Mouse (Mus musculus) heart, adult 18-20 months (tissue): ENCODE measurements around the gene D17Wsu92e. TPM values are rescaled to one million over a fixed set of nuclear protein-coding genes. Genes with fewer than 3 reads are reported as not detected.
A peak's percentile ranks its signal among the peaks of the same experiment; 100 is the strongest.

Source experiments
- DNase-seq, 2 experiments: peaks; one replicate each; pipeline ENCODE4 v3.0.0; 2021 to 2022; ENCODE audit warnings: mixed read lengths in 1 of 2
- total RNA-seq, 2 experiments: library from RNA; stranded (reverse); gene quantifications; 2 replicates each; pipeline ENCODE4 v1.2.3; 2021

Gene D17Wsu92e
- total RNA-seq, 2 experiments from 2014 or later: 138 to 145 TPM

DNA sequence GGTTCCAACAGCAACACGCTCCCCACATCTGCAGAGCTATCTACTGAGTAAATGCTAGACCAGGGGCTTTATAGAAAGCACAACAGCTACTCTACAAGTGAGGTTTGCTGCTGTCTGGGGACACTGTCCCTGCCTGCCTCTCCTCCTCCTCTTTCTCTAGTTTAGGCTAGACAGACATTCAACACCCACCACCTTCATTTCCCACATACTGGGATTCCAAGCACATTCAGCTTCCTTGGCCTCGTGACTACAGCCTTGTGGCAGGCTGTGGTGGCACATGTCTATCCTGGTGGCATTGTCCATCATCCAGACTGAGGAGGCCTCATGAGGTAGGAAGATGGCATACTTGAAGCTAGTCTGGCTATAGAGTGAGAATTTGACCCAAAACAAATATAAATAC lies 29.5 kb downstream of the D17Wsu92e start:
- no peak for DNase-seq

DNA sequence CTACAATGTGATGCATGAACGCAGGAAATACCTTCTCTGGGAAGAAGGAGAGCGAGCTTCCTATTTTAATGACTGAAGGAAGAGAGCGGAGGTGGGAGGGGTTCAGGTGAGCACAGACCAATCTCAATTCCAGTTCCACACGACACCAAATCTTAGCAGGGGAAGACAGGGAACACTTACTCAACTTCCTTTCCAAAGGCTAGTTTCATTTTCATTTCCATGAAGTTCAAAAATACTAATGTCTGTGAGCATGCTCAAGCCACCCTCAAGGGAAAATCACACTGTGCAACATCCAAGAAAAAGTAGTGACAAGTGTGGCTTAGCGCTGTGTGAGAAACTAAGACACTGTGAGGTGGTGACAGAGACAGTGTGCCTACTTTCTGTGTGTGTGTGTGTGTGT lies 30.4 kb downstream of the D17Wsu92e start:
- DNase-seq: peak in 1 of 2 experiments; percentile 16

DNA sequence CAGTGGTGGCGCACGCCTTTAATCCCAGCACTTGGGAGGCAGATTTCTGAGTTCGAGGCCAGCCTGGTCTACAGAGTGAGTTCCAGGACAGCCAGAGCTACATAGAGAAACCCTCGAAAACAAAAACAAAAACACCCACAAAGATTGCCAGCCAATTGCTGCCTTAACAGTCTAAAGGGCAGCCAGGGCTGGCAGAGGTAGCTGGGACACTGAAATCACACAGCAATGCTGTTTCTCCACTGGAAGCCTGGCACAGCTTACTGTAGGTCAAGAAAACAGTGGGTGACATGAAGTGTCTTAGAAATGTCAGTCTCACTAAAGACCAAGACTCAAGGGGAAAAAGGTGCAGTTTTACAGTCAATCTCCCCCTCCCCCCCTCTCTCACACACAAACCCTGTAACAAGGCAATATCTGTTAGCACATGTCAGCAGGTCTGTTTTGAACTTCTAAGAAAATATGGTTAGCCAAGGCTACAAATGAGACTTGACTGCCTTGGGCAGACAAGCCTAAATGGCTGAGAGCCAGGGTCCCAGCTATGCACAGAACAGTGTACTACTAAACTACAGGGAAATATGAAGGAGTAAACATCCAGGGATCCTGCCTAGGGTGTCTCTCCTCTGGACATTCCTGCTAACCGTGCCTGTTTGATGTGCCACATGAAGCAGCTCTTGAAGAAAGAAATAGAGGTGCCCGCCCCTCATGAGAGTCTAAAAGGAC lies 31.8 kb downstream of the D17Wsu92e start:
- DNase-seq: no peak

DNA sequence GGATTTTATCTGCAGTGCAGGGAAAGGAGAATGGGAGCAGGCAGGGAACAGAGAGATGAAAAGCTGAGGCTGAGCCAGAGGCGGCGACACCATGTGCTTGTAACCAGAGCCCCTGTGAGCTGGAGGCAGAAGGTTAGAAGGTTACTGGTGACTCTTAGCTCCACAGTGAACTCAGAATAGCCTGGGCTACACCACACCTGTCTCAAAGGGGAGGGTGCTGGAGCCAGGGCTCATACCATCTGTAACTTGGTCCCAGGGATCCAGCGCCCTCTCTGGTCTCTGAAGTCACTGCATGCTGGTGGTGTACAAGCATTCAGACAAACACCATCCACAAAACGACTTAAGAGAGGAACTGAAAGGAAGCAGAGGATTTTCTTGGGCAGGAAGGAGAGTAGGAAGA lies 36.9 kb downstream of the D17Wsu92e start:
- no peak for DNase-seq

DNA sequence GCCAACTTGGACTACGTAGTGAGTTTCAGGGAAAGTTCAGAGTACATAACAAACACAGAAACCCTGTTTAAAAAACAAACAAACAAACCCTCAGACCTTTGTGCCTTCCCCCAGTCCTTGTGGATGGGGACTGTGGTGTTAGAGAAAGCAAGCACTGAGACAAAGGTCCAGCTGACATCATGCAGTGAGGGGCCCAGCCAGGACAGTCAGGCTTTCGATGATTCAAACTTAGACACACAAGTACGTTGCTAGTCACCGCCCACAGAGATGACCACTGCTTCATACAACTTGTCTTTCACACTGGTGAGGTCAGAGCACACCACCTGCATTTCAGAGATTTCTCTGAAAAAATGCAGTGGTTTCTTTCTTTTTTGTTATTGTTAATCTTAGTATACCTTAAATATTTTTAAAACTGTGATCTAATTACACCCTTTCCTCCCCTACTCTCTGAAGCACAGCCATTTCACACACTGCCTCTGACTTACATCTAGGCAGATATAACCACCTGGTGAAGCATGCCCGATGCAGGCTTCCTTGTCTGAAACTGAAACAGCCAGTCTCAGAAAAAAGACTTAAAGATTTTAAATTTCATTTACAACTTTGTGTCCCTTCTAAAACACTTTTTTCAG lies 39.3 kb downstream of the D17Wsu92e start:
- no peak for DNase-seq

DNA sequence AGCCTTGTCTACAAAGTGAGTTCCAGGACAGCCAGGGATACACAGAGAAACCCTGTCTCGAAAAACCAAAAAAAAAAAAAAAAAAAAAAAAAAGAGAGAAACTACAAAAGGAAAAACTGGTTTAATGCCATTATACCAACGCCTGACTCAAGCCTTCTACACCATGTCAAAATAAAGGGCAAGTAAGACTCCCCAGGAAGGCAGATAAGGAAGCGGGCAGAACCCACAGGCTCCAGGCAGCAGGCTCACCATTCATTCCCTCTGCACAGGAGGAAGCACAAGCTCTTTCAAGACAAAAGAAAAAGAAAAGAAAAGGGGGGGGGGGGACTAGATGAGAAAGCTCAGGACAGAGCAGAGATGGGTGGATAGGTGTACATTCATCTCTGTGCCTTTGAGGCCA lies 40.7 kb downstream of the D17Wsu92e start:
- no peak for DNase-seq

DNA sequence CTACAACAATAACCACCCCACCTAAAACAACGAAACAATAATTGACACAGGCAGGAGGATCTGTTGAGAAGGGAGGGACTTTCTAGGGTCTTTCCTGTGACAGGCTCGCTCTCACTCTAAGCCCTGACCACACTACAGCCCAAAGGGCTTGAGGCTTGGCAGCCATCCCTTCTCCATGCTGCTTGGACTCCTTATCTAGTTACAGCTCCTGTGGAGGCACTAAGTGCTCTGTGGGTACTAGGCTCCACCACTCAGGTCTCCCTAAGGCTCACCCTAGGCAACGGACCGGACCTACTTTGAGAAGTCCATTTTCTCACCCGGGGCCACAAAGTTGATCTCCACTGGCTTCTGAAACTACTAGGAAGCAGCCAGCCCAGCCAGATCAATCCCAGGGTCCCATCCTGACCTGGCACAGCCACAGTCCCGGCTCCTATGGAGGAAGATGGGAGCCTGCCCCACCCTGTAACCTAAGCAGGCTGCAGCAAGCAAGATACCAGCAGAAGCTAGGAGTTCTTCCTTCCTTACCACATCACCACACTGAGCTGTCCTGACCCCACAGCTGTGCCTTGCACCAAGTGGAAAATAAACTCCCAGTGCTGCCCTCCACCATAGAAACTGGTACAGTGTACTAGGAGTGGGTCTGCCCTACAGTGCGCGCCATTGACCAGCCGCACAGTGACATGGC lies 41.6 kb downstream of the D17Wsu92e start:
- DNase-seq: no peak

DNA sequence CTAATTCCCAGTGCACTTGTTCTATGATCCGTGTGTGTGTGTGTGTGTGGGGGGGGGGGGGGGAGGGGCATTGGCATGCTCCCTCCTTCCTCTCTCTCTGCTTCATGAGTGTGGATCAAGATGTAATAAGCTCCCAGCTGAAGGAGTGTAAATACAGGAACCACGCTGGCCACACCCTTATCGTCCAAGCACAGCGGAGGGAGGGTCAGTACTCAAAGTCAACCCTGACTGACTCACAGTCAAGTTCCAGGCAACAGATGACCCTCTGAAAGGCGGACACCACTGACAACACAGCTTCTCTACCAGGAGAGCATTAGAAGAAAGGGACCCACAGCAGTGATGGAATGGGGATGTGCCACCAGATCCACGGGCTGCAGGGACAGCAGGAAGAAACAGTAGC lies 42.6 kb downstream of the D17Wsu92e start:
- DNase-seq: no peak

DNA sequence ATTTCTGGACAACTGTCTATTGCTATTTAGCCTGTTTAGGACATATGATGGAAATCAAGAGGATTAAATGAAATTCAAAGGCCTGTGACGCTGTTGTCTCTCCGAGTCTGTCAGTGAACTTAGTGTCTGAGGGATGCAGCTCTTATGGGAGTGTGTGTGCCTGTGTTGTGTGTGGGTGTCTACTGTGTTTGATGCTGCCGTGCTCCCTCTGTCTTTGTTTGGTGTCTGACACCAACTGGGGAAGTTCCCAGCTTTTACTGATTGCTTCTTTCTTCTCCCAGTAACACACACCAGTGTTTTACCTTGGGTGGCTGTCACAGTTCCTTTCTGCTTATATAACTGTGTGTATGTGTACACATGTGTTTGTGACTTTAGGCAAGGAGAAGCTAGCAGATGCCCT lies 46.2 kb downstream of the D17Wsu92e start:
- no peak for DNase-seq

DNA sequence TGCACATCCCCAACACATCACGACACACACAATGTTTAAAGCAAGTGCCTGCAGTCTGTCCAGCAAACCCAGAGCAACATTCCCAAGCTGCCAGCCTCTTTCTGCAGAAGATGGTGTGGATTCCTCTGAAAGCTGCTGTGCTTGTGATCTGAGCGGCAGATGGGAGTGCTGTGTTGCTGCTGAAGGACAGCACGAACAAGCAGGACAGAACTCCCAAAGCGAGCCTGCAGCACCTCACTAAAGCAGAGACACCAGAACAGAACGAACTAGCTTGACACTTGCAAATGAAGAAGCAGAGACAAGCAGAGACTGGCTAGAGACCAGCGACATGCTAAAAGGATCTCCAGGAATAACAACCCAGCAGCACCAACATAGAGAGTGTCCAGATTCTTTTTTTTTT lies 48.8 kb downstream of the D17Wsu92e start:
- no peak for DNase-seq

DNA sequence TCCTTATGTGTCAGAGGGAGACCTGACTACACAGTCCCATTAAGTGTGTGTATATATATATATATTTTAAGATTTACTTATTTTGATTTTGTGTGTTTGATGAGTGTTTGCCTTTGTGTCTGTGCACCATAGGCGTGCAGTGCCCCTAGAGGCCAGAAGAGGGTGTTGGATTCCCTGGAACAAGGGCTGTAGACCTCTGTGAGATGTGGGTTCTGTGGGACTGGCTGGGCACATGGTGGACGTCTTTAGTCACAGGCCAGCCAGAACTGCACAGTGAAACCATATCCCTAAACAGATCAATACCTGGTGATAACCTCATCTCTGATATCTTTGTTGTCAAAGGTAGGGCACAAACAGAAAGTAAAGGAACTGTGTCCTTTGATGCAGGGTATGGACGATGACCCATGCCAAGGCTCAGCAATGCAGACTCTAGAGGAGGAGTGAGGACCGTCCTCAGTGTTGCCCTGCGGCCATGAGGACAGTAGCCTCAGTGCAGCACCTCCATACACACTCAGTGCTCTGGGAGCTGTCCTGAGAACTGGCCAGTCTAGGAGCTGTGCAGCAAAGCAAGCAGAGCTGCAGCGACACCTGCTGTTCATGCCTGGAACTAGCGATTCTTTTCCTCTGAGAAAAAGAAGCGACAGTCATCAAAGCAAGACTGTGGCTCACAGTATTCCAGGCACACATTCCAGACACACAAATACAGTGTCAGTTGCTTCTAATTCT lies 51.5 kb downstream of the D17Wsu92e start:
- DNase-seq: peak; percentile 30 to 79

DNA sequence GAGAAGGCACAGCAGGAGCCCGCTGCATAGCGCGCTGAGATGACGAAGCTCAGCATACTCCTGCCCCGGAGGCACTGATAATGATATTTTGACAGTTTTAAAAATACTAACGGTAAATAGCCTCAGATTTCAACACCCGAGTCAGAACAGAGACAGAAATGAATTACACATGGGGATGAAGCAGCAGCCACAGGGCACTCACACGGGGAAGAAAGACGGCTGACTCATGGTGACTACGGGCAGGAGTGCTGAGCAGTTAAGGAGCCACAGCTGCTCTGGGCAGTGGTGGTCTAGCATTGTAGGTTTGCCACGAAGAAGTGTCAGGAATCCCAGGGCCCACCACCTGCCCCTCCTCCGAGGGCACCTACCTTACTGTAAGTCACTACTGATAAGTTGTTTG lies 52.9 kb downstream of the D17Wsu92e start:
- no peak for DNase-seq

DNA sequence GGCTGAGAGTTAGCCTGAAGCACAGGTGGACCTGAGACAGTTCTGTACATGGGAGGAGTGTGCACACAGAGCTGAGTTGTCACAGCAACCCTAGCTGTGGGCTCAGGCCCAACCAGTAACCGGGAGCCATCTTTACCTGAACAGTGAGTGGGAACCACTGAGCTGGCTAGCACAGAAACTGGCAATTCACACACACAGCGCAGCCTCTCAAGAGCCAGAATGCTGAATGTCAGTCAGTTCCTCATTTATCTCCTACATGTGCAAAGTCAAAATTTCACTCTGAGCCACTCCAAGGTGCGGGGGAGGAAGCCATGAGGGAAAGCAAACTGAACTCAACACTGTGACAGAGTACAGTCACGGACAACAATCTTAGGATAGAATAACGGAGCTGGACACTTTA lies 53.3 kb downstream of the D17Wsu92e start:
- DNase-seq: no peak

DNA sequence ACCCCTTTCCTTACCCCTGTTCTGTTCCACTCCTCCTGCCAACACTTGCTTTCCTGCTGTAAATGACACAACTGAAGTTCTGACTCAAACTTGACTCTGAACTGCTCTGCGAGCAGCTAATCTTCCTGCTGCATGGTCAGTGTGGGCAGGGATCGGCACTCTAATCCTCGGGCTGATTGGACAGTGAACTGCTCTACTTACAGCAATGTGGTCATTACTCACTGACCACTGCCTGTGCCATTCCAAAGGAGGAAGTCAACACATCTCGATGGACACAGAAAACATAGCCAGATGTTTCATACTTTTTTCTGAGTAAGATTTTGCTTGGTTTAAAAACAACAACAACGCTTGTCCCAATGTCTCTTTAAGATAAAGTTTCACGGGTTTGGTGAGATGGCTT lies 55.4 kb downstream of the D17Wsu92e start:
- no peak for DNase-seq

DNA sequence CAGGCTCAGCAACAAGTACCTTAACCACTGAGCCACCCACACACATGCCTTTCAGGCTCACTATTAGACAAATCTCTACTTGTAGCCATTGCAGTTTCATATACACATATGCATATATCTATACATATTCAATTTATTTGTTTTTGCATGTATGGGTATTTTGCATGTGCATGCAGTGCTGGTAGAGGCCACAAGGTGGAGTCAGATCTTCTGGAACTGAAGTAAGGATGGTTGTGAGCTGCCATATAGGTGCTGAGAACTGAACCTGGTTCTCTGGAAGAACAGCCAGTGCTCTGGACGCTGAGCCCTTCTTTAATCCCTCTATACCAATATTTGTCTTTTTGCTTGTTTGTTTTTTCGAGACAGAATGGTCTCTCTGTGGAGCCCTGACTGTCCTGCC lies 56.0 kb downstream of the D17Wsu92e start:
- no peak for DNase-seq

DNA sequence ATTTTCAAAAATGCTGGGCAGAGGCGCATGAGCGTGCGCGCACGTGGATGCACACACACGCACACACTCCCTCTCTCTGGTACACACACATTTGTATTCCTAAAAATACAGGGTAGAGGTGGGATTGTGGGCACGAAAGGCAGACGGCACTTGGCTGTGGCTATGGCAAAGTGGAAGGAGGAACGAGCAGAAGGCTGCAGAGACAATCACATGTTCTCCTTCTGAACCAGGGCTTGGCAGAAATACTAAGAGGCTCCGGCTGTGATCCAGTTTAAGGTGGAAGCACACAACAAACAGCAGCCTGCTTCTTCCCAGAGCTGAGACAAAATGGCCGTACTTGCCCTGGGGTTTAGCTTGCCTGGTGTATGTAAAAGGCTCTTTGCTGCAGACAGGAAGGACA lies 57.6 kb downstream of the D17Wsu92e start:
- DNase-seq: peak in 1 of 2 experiments; percentile 20

DNA sequence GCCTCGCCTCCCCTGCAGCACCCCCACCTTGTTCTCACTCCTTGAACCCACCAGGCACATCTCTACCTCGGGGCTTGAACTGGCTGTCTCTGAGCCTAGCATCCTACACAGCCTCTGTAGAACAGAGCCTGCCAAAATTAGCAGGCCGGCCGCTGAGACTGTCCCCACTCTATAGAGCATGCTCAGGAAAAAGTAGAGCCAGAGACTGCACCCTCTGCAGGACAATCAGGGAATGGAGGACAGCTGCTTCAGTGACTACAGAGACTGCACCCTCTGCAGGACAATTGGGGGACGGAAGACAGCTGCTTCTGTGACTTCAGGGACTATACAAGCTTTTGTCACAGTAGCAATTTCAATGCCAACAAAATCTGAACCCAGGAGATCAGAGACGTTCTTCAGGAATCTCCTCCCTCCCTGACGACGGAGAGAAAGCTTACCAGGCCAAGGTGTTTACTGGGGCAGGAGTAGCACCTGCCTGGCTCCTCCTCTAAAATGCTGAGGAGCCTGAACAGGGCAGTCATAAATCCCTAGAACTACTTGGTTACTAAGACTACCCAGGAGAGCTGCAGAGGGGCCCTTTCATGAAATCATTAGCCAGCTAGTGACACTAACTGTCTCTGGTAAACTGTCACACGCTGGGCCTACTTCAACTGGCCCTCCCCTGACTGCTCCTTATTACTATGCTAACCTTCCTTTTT lies 58.7 kb downstream of the D17Wsu92e start:
- peak; percentile 71 to 79 for DNase-seq

DNA sequence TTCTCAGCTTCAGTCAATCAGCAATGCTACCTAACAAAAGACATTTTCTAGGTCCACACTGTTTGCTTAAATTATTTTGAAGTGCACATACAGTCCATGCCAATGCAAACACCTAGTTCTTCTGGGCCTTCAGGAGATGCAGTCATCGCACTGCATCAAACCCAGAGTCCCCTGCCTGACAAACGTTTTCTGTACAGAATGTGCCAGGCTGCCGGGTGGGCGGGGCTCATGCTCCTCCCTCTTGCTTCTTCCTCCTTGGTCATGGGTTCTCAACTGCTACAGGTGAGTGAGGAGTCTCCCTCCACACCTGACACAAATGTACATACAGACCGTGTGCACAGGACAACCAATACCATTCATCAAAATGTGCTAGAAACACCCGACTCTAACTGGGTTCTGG lies 60.3 kb downstream of the D17Wsu92e start:
- DNase-seq: no peak

DNA sequence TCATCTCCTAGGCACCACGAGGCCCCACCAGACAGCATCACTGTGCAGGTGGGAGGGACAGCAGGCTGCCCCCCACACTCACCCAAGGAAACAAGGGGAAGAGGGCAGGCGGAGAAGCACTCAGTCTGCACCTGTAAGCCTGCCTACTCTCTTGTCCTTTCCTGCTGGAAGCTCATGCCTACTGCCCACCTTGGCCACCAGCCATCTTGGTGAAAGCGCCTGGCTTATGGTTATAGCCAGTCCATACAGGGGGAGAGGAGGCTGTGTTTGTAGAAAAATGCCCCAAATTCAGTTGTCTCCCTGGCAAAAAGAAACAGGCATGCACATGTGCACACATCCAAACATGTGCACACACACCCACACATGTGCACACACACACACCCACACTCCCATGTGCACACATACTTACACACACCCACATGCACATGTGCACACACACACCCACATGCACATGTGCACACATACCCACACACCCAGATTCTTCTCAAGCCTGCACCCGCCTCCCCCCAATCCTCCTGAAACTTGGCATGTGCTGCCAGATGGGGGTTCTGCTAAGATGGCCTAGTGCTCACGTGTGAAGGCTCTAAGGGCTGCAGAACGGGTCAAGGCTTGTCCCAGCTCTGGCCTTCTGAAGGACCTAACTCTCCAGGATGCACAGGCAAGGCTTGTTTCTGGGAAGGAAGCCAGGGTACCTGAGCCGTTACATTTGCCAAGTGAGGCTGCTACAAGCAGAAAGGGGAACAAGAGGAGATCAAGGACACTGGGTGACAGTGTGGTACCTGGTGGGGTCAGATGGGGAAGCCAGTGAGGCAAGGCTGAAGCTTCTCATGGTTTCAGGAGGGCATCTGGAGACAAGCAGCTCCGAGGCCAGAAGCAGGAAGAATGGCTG lies 68.9 kb downstream of the D17Wsu92e start:
- DNase-seq: no peak

DNA sequence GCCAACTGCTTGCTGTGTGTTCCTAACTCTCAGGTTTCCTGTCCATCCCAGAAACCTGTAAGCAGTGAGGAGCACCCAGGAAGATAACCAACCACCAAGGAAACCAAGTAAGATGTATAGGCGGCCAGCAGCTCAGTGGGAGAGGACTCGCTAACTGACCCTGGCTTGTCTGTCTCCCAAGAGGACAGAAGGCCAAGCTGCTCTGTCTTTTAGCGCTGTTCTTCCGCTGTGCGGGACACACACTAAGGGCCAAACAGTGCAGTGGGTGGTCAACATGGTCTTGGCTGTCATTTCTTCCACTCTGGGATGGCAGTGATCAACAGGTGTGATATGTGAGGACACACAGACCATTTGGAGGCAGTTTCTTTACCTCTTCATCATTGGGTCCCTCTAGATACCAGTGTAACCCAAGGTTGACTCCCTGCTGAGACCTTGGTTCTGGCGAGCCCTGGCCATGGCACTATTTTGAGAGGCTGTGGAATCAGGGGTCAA lies 70.0 kb downstream of the D17Wsu92e start:
- DNase-seq: no peak

DNA sequence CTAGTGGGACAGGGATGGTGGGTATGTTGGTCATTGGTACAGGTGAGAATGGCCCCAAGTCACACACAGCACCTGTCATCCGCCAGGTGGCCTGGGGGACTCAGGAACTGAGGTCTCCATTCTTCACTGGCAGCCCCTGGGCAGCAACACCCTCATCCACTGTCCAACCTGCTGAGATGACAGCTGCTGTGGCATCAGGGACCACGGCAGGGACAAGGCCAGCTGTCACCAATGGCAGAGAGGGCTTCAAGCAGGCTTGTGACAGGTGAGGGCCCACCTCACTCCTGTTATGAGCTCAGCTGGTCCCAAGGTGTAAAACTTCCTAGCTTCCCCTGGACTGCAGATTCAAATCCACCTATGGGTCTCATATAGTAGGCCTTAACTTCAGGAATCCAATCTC lies 72.3 kb downstream of the D17Wsu92e start:
- no peak for DNase-seq
